Mouse (Mus musculus): Measurements from ENCODE around the gene Prkch.

Prkch gene

DNA sequence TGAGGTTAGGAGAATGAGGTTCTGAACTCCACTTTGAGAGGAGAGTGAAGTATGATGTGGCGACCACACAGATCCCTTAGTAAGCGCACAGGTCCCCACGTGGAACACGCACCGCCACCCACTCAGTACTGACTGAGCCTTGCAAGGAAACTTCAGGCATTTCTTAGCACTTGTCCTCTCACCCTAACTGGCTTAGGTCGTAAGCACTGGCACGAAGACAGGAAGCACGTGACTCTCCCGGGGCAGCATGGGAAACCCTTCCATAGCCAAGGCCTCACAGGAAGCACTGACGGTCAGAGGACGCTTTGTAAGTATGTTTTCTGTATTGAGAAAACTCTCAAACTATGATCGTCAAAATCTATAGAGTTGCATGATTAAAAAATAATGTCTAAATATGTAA is 237.7 kb downstream of the Prkch start:
- no peak overlapping the region for H3K4me3 ChIP-seq (replicated peaks; ENCODE audit: low read length)
- H3K9me3 ChIP-seq (ENCODE audit: low read length), result no peaks in the 10 kb centered on the region
- no peaks in the 10 kb centered on the region for H3K4me1 ChIP-seq (replicated peaks; ENCODE audit: low read depth, low read length)
- no peak for TF ChIP-seq POU5F1 (IDR thresholded peaks at IDR 0.05; ENCODE audit: borderline replicate concordance, low read length)
- TF ChIP-seq CTCF (conservative IDR thresholded peaks at IDR 0.05; ENCODE audit: low read length), result no peak
- no peak for TF ChIP-seq NANOG (IDR thresholded peaks at IDR 0.05; ENCODE audit: borderline replicate concordance, low read length)
- no peaks in the 10 kb centered on the region for H3K27me3 ChIP-seq (ENCODE audit: insufficient read depth, low read length)
- H3K36me3 ChIP-seq (ENCODE audit: insufficient read depth, low read length), result no peaks in the 10 kb centered on the region

DNA sequence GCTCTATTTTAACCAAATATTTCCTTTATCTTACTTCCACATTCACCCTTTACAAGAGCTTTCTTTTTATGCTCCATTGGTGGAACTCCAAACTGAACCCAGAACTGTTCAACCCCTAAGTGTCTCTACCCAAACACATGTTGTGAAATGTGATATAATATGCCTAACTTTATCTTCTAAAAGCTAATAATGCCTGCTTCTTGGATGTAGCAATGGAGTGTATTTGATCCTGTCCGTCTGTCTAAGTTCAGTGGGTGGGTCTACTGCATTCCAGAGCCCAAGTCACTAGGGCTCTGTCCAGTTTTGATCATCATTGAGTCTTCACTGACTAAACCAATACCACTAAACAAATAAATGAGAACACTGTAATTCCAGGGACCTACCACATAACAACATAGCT is 240.2 kb downstream of the Prkch start:
- Histone ChIP-seq H3K36me3 (ENCODE audit: insufficient read depth, low read length) (no peaks in the 10 kb centered on the region), H3K4me1 (replicated peaks; ENCODE audit: low read depth, low read length) (no peaks in the 10 kb centered on the region), H3K27me3 (ENCODE audit: insufficient read depth, low read length) (no peaks in the 10 kb centered on the region), H3K4me3 (replicated peaks; ENCODE audit: low read length) (no peak overlapping the region), H3K9me3 (ENCODE audit: low read length) (no peaks in the 10 kb centered on the region)
- TF ChIP-seq CTCF (conservative IDR thresholded peaks at IDR 0.05; ENCODE audit: low read length) (no peak), NANOG (IDR thresholded peaks at IDR 0.05; ENCODE audit: borderline replicate concordance, low read length) (no peak), POU5F1 (IDR thresholded peaks at IDR 0.05; ENCODE audit: borderline replicate concordance, low read length) (no peak)

All from E14TG2a.4 (cell line).